Mouse (Mus musculus) adipocyte (in vitro differentiated cells): Measurements from ENCODE around the gene Spdye4b.

Source experiments
- DNase-seq: peaks from one replicate; pipeline ENCODE4 v3.0.0-alpha.2; 2016; ENCODE audit warnings: low spot score

Gene Spdye4b

DNA sequence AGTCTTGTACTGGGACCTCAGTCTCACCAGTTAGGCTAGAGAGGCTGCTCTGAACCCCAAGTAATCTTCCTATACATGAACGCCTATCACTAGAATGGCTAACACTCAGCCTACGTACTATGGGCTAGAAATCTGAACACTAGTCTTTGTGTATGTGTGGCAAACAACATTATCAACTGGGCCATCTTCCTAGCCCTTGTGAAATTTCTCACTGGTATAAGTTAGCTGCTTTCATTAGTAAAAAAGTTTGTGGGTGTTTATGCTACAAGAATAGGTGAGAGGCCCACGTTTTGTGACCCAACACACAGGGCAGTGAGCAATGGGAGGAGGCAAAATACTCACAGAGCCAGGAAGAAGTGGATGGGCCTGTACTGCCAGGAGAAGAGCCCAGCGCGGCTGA lies 40.2 kb downstream of the Spdye4b start:
- no peak for DNase-seq

DNA sequence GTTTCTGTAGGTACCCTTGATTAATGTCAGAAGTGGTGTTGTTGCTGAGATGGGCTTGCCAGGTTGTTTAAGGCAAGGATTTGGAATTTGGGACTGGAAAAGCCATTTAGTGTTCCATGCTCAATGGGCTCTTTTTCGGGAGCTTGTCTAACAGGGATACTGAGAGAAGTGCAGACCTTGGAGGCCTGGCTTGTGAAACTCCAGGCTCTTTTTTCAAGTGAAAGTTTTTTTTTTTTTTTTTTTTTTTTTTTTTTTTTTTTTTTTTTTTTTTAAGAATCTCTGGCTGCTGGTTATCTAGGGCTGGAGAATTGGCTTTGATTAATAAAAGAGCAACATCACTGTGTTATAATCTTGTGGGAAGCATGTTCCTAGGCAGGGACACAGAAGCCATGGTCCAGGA lies 41.5 kb downstream of the Spdye4b start:
- no peak for DNase-seq

DNA sequence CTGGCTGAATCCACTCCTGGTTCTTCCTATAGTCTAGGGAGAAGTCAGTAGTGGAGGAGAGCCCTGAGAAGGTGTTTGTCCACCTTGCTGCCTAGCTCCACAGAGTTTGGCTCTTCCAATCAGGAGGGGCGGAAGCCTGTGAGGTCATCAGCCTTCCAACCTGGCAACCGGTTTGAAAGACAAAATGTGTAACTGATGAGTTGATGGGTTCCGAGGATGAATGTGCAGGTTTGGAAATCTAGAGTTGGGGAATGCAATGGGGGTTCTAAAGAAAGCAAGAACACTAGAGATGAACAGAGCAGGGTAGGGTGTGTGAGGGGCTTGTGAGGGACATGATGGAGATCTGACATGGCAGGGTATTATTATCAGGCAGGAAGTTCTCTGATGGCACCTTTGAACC lies 46.0 kb downstream of the Spdye4b start, which contains the start of gene Spdye4a:
TSS of gene Spdye4a (minus strand) at position 101 of the 400 bp plus-strand sequence.
- DNase-seq, result no peak

DNA sequence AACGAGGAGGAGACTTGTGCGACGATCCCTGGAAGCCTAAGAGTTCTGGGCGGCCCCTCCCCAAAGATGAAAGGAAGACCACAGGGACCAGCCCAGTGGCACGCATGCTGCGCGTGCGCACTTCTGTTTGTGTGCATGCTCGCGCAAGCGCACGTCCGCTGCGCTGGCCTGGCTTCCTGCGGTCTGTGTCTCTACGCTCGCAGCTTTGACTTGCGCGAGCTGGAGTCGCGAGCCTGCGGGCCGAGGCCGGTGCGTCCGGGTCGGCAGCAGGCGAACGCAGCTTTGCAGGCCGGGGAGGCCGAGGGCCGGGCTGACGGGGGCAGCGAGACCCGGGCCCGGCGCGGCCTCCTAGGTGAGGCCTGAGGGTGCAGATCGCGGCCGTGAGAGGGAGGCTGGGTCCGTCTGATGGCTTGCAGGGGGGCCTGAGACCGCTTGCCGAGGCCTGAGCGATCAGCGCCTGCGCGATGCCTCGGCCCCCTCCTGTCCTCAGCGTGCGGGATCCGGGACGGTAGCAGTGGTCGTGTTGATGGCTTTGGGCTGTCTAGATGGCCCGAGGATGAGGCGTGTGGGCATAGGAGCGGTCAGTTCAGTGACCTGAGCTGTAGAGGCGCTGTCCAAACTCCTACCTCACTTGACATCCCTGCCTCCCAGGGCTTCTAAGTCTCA lies 54.3 kb downstream of the Spdye4b start, which contains the start of gene Zfp12:
TSS of gene Zfp12 (plus strand) at position 136 of the 666 bp plus-strand sequence.
- DNase-seq, result peak; percentile 99

DNA sequence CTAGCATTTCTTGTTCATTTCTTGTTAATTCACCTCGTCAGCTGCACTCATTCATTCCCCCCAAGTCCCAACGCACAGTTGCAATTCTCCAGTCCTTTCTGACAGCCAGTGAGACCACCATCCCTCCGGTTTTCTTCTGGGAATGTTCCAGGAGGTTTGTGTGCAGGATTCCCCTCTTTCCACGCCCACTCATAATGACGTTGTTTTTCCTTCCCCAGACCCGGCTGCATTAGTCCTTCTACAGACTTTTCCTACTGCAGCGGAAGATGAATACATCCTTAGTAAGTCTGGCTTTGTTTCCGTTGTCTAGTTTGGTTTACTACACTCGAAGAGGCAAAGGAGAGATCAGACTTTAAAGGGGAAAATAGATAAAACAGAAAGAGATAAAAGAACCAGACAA lies 55.2 kb downstream of the Spdye4b start:
- DNase-seq, result no peak

DNA sequence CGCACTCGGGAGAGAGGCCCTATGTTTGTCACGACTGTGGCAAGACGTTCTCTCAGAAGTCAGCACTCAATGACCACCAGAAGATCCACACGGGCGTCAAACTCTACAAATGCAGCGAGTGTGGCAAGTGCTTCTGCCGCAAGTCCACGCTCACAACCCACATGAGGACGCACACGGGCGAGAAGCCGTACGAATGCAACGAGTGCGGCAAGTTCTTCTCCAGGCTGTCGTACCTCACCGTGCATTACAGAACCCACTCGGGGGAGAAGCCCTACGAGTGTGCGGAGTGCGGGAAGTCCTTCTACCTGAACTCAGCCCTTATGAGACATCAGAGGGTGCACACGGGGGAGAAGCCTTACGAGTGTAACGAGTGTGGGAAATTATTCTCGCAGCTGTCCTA lies 64.1 kb downstream of the Spdye4b start:
- no peak for DNase-seq

DNA sequence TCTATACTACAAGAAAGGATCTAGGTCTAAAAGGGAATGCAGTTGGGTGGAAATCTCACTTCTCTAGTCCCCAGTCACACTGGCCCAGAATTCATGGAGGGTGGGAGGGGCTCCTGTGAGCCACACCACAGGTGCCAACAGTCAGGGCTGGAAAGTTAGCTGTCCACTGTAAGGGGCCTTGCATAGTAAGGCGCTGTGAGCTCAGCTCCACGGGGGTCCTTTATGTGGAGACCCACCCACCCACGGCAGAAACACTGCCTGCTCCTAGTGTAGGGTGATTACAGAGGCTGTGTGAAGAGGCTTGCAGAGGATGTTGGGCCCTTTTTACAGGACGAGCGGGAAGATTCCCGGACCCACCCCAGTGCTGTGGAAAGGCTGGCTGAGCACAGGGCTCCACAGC lies 71.2 kb downstream of the Spdye4b start:
- no peak for DNase-seq

DNA sequence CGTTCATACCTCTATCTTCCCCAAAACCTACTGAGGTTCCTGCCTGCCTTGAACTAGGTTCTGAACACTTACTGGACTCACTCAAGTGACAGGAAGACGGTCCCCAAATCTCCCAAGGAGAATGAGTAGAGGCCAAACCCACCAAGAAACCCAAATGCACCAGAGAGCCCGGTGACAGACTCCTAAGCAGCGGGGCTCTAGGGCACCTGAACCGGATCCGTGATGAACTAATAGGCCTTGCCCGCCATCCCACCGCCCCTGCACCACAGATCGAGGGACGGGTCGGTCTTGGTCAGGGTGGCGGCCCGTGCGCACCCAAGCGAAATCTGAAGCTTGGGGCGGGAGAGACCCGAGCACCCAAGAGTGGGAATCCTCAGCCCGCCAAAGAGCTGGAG lies 72.0 kb downstream of the Spdye4b start:
- DNase-seq, result no peak

DNA sequence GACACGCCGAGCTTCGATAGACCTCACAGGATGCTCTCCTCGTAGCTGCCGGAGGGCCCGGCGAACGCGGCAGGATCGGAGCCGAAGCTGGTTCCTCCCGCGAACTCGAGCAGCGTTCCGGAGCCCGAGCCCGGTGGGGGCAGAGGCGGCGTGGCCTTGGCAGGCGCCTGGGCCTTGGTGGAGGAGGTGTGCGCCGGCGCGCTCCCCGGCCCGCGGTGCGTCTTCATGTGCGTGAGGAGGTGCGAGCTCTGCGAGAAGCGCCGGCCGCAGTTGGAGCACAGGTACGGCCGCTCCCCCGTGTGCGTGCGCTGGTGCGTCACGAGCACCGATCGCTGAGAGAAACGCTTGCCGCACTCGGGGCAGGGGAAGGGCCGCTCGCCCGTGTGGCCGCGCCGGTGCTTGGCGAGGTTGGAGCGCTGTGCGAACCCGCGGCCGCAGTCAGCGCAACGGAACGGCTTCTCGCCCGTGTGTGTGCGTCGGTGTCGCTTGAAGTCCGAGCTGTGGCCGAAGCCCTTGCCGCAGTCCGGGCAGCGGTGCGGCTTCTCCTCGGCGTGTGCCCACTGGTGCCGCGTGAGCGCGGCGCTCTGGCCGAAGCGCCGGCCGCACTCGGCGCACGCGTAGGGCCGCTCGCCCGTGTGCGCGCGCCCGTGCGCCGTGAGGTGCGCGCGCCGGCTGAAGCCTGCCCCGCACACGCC lies 72.5 kb downstream of the Spdye4b start:
- no peak for DNase-seq

DNA sequence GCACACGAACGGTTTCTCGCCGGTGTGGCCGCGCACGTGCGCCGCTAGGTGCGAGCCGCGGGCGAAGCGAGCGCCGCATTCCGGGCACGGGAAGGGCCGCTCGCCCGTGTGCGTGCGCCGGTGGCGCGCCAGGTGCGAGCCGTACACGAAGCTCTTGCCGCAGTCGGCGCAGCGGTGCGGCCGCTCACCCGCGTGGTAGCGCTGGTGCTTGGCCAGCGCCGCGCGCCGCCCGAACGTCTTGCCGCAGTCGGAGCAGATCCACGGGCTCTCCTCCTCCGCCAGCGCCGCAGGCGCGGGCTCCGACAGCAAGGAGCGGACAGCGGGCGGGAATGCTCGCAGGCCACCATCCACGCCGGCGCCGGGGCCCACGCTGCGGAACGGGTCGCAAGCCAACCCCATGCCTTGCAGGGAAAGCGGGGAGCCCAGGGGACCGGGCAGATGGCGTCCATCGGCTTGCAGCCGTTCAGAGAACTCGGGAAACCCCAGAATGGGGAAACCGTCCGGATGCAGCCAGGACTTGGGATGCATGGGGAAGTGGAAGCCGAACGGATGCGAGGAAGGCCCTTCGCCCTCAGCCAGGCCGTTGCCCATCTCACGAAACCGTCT lies 73.2 kb downstream of the Spdye4b start:
- DNase-seq, result no peak
